Mouse (Mus musculus): ENCODE data around the gene Cct2. TPM values are rescaled to one million over a fixed set of nuclear protein-coding genes. Genes with fewer than 3 reads are reported as not detected.
A peak's percentile ranks its signal among the peaks of the same experiment; 100 is the strongest.
"Not testable (repeated sequence)": the region's sequence is repeated elsewhere in the genome, so short reads cannot be mapped to it uniquely, and the experiment has no call there.

Cct2 gene
- polyA plus RNA-seq, 1 experiment from 2014 or later, result 337 TPM

DNA sequence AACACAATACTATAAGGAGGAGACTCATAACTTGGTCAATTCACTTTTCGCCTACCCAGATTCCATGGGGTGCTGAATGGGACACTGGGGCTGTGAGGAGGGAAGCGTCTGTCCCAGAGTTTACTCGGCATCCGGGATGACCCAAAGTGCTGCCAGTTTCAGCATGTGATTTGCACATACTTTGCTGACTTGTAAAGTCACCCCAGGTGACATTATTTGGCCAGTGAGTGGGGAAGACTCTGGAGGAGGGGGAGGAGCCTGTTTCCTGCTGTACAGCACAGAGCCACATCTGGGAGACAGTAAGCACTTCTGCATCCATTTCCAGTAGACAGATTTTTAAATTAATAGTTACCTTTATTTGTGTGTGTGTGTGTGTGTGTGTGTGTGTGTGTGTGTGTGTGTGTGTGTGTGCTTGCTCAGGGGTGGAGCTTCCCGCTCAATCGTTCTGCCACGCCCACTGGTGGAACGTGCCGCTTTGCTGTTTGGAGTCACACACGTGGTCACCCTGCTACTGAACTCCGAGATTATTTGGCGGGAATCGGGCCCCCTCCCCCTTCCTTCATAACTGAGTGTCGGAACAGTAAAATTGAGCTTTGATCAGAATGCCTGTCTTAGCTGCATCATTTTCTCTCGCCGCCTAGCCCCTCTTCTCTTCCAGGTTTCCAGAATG is 20.0 kb downstream of the Cct2 start:
- peaks cover 27% of the 10 kb centered on the region for H3K4me1 ChIP-seq
- H3K4me3 ChIP-seq; H3K9me3 ChIP-seq; H3K27ac ChIP-seq; DNase-seq (ENCODE audit: extremely low spot score, low spot score); H3K36me3 ChIP-seq (replicated peaks): not testable (repeated sequence)
- WGBS, result 65% methylated on average over 16 of the region's 16 CpGs
- H3K27me3 ChIP-seq (ENCODE audit: poor library complexity, severe bottlenecking), result peaks cover 17% of the 10 kb centered on the region

DNA sequence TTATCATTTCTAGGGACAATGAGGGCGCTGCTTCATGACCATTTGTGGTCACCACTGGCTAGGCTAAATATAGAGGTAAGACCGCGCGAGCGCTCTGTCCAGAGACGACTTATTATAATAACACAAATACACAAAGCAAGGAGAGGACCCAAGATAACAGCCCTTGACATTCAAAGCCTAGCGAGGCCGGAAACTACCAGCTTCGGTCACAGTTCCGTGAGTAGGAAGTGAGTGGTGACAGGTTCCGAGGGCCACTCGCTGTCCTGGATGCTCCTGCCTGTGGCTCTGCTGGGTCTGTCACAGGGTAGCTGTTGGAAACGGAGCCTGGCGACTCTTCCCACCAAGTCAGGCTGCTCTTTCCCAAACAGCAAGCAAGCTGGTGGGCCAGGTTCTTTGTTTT is 21.3 kb downstream of the Cct2 start:
- peaks cover 27% of the 10 kb centered on the region for H3K4me1 ChIP-seq
- no peak for DNase-seq (ENCODE audit: extremely low spot score, low spot score)
- no peak overlapping the region for H3K27ac ChIP-seq
- H3K9me3 ChIP-seq, result no peaks in the 10 kb centered on the region
- peaks cover 17% of the 10 kb centered on the region for H3K27me3 ChIP-seq (ENCODE audit: poor library complexity, severe bottlenecking)
- no peak overlapping the region for H3K4me3 ChIP-seq
- H3K36me3 ChIP-seq (replicated peaks), result no peaks in the 10 kb centered on the region
- WGBS, result 89% methylated on average over 14 of the region's 14 CpGs

DNA sequence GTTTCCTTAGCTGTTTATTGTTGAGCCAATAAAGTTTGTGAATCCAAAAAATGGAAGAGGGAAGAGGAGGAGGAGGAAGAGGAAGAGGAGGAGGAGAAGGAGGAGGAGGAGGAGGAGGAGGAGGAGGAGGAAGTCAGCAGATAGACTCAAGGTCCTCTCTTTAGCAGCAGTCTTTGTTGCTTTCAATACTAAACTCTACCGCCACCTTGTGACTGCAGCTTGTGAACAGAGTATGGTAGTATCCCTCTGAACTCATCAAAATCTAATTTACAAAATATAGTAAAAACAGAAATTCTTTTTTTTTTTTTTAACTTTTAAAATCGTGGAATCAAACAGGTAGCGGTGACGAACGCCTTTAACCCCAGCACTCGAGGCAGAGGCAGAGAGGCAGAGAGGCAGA is 23.3 kb downstream of the Cct2 start:
- H3K9me3 ChIP-seq, result no peaks in the 10 kb centered on the region
- H3K4me3 ChIP-seq, result no peak overlapping the region
- H3K27ac ChIP-seq, result no peak overlapping the region
- peaks cover 13% of the 10 kb centered on the region for H3K4me1 ChIP-seq
- 75% methylated on average over 6 of the region's 6 CpGs for WGBS
- H3K36me3 ChIP-seq (replicated peaks), result no peaks in the 10 kb centered on the region
- peaks cover 7% of the 10 kb centered on the region; the same call in 1 of the 2 replicates for H3K27me3 ChIP-seq (ENCODE audit: poor library complexity, severe bottlenecking)
- no peak for DNase-seq (ENCODE audit: extremely low spot score, low spot score)

DNA sequence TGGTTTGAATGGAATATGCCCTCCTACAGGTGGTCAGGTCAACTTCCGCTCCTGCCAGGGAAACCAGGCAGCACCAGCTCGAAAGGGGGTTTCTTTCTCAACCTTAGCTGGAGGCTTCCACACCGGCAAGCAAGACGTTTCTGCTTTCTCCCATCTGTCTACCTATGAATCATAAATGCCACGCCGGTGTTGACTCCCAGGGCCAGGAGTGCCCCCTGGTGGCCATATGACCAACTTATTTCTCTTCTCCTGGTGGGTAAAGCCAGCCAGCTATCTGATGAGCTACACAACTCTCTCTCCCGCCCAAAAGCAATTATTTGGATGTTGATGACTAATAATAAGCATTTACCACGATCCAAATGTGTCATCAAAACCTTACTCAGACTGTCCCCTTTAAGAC is 29.8 kb downstream of the Cct2 start:
- H3K27ac ChIP-seq, result no peak overlapping the region
- peak; percentile 69 for DNase-seq (ENCODE audit: extremely low spot score, low spot score)
- H3K4me1 ChIP-seq, result peaks cover 12% of the 10 kb centered on the region
- peaks cover 3% of the 10 kb centered on the region; the same call in 1 of the 2 replicates for H3K27me3 ChIP-seq (ENCODE audit: poor library complexity, severe bottlenecking)
- H3K36me3 ChIP-seq (replicated peaks), result no peaks in the 10 kb centered on the region
- no peaks in the 10 kb centered on the region for H3K9me3 ChIP-seq
- H3K4me3 ChIP-seq, result no peak overlapping the region
- 36% methylated on average over 8 of the region's 8 CpGs for WGBS

DNA sequence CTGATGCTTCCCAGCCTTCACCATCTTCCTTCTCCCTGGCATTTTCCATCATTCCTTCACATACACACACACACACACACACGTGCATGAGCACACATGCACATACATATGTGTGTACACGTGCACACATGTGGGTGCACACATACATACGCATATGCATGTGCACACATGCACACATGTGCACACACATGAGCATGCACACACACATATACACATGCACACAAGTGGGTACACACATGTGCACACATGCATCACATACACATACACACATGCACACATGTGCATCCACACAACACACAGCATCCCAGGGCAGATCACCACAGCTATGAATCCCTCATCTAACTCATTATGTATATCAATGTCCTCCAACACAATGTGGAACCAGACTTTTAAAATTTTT is 32.5 kb downstream of the Cct2 start:
- Histone ChIP-seq H3K27ac (no peak overlapping the region), H3K4me1 (peaks cover 17% of the 10 kb centered on the region), H3K27me3 (ENCODE audit: poor library complexity, severe bottlenecking) (peaks cover 9% of the 10 kb centered on the region; the same call in 1 of the 2 replicates), H3K36me3 (replicated peaks) (no peaks in the 10 kb centered on the region), H3K4me3 (no peak overlapping the region), H3K9me3 (no peaks in the 10 kb centered on the region)
- DNase-seq (ENCODE audit: extremely low spot score, low spot score), result no peak
- WGBS, result 95% methylated on average over 3 of the region's 3 CpGs

DNA sequence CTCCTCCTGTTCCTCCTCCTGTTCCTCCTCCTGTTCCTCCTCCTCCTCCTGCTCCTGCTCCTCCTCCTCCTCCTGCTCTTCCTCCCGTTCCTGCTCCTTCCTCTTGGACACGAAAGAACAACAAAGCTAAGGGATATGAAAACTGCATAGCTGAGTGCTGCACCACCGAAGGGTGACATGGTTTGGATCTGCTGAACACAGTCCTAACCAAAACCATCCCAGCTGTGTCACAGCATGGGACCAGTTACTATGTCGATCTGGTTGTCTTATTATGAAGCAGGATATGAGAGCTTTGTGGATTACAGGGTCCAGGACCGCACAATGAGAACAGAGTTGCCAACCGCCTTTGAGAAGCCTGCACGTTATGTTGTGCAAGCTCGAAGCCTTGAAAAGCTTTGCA is 37.4 kb downstream of the Cct2 start:
- Histone ChIP-seq H3K4me3 (no peak overlapping the region), H3K9me3 (no peaks in the 10 kb centered on the region), H3K36me3 (replicated peaks) (no peaks in the 10 kb centered on the region), H3K4me1 (peaks cover 22% of the 10 kb centered on the region), H3K27me3 (ENCODE audit: poor library complexity, severe bottlenecking) (peaks cover 59% of the 10 kb centered on the region), H3K27ac (no peak overlapping the region)
- WGBS, result 82% methylated on average over 8 of the region's 8 CpGs
- no peak for DNase-seq (ENCODE audit: extremely low spot score, low spot score)

DNA sequence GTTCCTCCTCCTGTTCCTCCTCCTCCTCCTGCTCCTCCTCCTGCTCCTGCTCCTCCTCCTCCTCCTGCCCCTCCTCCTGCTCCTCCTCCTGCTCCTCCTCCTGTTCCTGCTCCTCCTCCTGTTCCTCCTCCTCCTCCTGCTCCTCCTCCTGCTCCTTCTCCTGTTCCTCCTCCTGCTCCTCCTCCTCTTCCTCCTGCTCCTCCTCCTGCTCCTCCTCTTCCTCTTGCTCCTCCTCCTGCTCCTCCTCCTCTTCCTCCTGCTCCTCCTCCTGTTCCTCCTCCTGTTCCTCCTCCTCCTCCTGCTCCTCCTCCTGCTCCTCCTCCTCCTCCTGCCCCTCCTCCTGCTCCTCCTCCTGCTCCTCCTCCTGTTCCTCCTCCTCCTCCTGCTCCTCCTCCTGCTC is 37.8 kb downstream of the Cct2 start:
- peaks cover 26% of the 10 kb centered on the region for H3K4me1 ChIP-seq
- peaks cover 60% of the 10 kb centered on the region for H3K27me3 ChIP-seq (ENCODE audit: poor library complexity, severe bottlenecking)
- not testable (repeated sequence) for H3K27ac ChIP-seq; H3K4me3 ChIP-seq; H3K36me3 ChIP-seq (replicated peaks); DNase-seq (ENCODE audit: extremely low spot score, low spot score); H3K9me3 ChIP-seq

DNA sequence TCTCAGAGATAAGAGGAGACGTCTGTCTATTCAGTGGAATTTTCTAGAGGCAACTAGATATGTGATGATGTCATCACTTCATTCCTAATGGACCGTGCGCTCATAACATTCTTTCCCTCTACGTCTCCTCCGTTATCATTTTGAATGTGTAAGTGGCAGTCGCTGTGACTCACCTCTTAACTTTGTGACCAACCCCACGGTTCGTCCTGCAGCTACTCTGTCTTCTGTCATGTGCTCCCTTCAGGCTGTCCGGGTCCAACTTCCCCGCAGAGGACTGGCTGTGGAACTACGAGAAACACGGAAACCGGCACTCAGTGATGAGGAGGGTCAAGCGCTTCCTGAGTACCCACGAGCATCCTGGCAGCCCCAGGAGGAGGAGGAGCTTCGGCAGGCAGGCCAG is 39.9 kb downstream of the Cct2 start:
- peaks cover 69% of the 10 kb centered on the region for H3K27me3 ChIP-seq (ENCODE audit: poor library complexity, severe bottlenecking)
- no peak for DNase-seq (ENCODE audit: extremely low spot score, low spot score)
- H3K4me1 ChIP-seq, result peaks cover 32% of the 10 kb centered on the region
- 71% methylated on average over 16 of the region's 16 CpGs for WGBS
- H3K27ac ChIP-seq, result no peak overlapping the region
- H3K4me3 ChIP-seq, result no peak overlapping the region
- H3K36me3 ChIP-seq (replicated peaks), result no peaks in the 10 kb centered on the region
- no peaks in the 10 kb centered on the region for H3K9me3 ChIP-seq

DNA sequence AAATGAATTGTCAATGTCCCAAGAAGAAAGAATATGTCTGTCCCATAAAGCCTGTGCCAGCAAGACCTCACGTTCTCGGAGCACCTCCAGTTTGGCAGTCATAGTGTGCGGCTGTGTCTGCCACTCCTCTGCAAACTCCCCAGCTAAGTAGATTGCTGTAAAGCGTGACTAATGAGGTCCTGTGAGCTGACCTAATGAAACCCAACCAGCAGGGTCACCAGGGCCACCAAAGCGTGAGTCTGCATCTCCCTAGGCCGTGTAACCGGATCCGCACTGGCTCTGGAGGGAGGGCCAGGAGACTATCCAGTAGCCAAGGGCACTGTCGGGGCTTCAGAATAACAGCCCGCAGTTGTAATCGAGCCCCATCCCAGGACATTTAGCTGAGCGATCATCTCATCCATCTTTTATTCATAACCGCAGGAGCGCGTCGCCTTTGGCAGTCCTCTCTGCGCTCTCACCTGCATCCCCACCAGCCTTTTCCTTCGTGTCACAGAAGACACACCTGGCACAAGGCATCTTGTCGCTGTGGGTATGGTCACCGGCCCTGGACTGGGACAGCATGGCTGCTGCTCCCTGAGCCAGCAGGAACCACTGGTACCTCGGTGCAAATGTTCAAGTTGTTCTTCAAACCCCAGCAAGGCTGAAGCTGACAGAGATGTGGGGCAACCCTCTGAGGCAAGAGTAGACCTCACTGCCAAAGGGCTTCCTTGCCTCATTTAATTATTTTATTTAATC is 42.4 kb downstream of the Cct2 start:
- peaks cover 37% of the 10 kb centered on the region for H3K4me1 ChIP-seq
- H3K9me3 ChIP-seq, result no peaks in the 10 kb centered on the region
- no peaks in the 10 kb centered on the region for H3K36me3 ChIP-seq (replicated peaks)
- DNase-seq (ENCODE audit: extremely low spot score, low spot score), result peak; percentile 56
- peaks cover 63% of the 10 kb centered on the region for H3K27me3 ChIP-seq (ENCODE audit: poor library complexity, severe bottlenecking)
- WGBS, result 17% methylated on average over 21 of the region's 21 CpGs
- peak overlapping the region; percentile 7; the same call in 1 of the 2 replicates for H3K4me3 ChIP-seq
- peak overlapping the region; percentile 16; the same call in 1 of the 2 replicates for H3K27ac ChIP-seq

DNA sequence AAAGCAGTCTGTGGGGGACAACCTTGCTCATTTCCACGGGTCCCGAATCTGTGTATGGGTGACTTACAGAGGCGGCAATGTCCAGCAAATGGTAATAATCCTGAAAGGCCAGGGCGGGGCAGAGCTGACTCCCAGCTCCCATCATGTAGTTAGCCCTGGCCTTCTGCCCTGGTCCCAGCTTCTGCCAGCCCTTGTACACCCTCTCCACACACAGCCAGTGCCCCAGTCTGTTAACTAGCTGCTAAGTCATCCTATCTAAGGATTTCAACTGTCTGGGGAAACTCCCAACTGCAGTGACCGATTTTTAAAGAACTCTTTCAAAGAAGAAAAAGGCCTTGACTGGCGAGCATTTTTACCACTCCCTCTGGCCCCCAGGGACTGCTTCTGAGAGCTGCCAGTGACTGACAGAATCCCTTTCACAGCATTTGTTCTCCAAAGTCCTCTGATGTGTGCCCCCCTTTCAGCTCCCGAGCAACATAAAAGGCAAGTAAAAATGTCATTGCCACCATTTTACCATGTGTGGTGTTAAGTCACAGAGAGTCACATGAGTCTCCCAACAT is 45.3 kb downstream of the Cct2 start:
- Histone ChIP-seq H3K27ac (no peak overlapping the region), H3K36me3 (replicated peaks) (no peaks in the 10 kb centered on the region), H3K27me3 (ENCODE audit: poor library complexity, severe bottlenecking) (peaks cover 41% of the 10 kb centered on the region), H3K9me3 (no peaks in the 10 kb centered on the region), H3K4me1 (peaks cover 31% of the 10 kb centered on the region), H3K4me3 (no peak overlapping the region)
- DNase-seq (ENCODE audit: extremely low spot score, low spot score), result no peak
- WGBS, result 58% methylated on average over 7 of the region's 7 CpGs

DNA sequence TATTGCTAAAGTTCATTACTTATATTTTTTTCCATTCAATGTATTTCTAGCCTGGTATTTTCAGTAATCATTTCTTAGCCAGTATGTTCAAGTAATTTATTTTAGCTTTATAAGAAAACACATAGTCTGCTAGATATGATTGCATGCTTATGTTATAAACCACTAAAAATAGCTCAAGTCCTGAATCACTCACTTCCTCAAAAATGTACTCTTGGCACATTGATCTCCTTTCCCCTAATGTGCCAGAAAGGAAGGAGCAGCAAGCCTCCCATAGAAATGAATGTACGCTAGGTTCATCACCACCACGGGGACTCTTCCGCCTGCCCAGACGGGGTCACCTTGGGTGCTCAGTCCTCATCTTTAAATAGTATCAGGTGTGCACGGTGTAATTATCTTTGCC is 49.0 kb downstream of the Cct2 start:
- H3K9me3 ChIP-seq, result no peaks in the 10 kb centered on the region
- WGBS, result 90% methylated on average over 5 of the region's 5 CpGs
- H3K36me3 ChIP-seq (replicated peaks), result no peaks in the 10 kb centered on the region
- H3K4me1 ChIP-seq, result peaks cover 20% of the 10 kb centered on the region
- no peak overlapping the region for H3K4me3 ChIP-seq
- peaks cover 10% of the 10 kb centered on the region for H3K27me3 ChIP-seq (ENCODE audit: poor library complexity, severe bottlenecking)
- no peak for DNase-seq (ENCODE audit: extremely low spot score, low spot score)
- H3K27ac ChIP-seq, result no peak overlapping the region

DNA sequence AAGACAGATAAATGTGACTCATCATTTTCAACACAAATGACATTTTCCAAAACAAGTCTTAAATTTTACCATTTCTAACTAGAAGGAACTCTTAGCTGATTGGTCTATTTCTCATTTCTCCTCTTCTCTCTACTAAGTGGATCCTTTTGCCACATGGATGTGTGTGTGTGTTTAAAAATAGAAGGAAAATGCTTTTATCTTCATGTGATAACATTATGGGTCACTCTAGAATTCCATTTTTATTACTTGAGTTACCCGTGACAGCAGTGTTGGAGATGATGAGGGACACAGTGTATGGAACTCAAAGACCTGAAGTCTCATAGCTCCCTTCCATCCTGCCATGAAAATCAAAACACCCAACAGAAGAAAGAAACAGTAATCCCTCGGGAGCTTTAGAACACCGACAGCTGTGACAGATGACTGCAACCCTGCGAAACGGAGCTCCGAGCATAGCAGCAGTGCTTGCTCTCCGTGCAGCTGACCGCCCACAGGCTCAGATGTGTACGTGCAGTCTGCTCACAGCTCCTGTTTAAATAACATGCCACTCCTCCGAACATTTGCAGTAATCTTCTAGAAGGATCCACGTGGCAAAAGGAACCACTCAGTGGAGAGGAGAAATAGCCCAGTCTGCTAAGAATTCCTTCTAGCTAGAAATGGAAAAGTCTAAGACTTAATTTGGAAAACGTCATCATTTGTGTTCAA is 49.8 kb downstream of the Cct2 start:
- Histone ChIP-seq H3K36me3 (replicated peaks) (no peaks in the 10 kb centered on the region), H3K27ac (no peak overlapping the region), H3K4me3 (no peak overlapping the region), H3K4me1 (peaks cover 19% of the 10 kb centered on the region), H3K9me3 (no peaks in the 10 kb centered on the region), H3K27me3 (ENCODE audit: poor library complexity, severe bottlenecking) (peaks cover 6% of the 10 kb centered on the region; the same call in 1 of the 2 replicates)
- DNase-seq (ENCODE audit: extremely low spot score, low spot score), result no peak
- WGBS, result 60% methylated on average over 12 of the region's 12 CpGs
